Mouse (Mus musculus): Measurements from ENCODE around the gene Cox15.

DNA sequence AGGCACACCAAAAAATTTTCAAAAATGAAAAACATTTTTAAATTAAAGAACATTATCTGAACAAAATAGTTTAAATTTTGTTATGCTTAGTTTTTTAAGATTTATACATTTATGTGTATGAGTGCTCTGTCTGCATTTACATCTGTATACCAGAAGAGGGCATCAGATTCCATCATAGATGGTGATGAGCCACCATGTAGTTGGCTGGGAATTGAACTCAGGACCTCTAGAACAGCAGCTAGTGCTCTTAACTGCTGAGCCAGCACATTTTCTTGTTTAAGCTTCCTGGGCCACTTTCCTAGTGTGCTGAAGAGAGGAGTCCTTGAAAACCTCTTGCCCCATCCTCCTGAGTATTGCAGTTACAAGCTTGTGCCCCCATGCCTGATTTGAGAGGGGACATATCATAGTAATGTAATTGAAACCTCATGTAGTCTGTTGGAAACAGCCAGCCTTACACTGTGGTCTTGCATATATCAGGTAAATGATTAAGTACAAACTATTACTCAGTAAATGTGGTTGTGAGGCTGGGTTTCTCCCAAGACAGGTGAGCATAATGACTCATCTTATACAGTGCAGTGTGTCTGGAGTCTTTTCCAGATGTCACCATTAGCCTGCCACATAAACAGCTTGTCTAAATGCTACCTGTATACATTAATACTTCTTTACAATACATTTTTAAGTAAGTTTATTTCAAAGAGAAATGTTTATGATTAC lies 8.9 kb upstream of the Cox15 start:
- TF ChIP-seq BHLHE40 (IDR thresholded peaks at IDR 0.05; ENCODE audit: borderline replicate concordance, low read depth, low read length), result no peak
- no peak for TF ChIP-seq EP300 (IDR thresholded peaks at IDR 0.05; ENCODE audit: low read depth in 1 of 2, low read length in 2 of 2)
- no peak for TF ChIP-seq MYB (IDR thresholded peaks at IDR 0.05; ENCODE audit: low read depth, low read length)
- no peak for TF ChIP-seq POLR2A (IDR thresholded peaks at IDR 0.05; ENCODE audit: control insufficient read depth in 1 of 2, insufficient read depth in 1 of 2, low read depth in 1 of 2, low read length in 2 of 2, poor library complexity in 1 of 2)
- TF ChIP-seq ELF1 (IDR thresholded peaks at IDR 0.05; ENCODE audit: low read depth, low read length), result no peak
- no peak for TF ChIP-seq JUND (IDR thresholded peaks at IDR 0.05; ENCODE audit: low read depth, low read length)
